Mouse (Mus musculus) cortical plate, adult 2 months (tissue): ENCODE results near the gene Tnfaip8l3. TPM values are rescaled to one million over a fixed set of nuclear protein-coding genes. Genes with fewer than 3 reads are reported as not detected.
"Not testable (repeated sequence)": the region's sequence is repeated elsewhere in the genome, so short reads cannot be mapped to it uniquely, and the experiment has no call there.

Experiments
- H3K27ac ChIP-seq: fragments of 200-500 bp; 2 replicates; pipeline ENCODE4 v1.5.1; 2012; ENCODE audit warnings: low read length, control low read depth, inconsistent platforms; ENCODE audit not compliant: insufficient read depth
- H3K4me1 ChIP-seq: fragments of 200-500 bp; 2 replicates; pipeline ENCODE4 v1.6.1; 2011; ENCODE audit warnings: low read length; ENCODE audit not compliant: control insufficient read depth, insufficient read depth
- H3K4me3 ChIP-seq: fragments of 200-500 bp; 2 replicates; pipeline ENCODE4 v1.5.1; 2011; ENCODE audit warnings: mild to moderate bottlenecking, low read length, control low read depth; ENCODE audit not compliant: insufficient read depth
- CTCF ChIP-seq: fragments of 200-500 bp; IDR thresholded peaks from 2 replicates; pipeline ENCODE4 v1.5.1; 2011; ENCODE audit warnings: mild to moderate bottlenecking, control low read depth, low read length; ENCODE audit not compliant: insufficient read depth; ENCODE audit errors: extremely low read depth
- POLR2A ChIP-seq: fragments of 200-500 bp; IDR thresholded peaks from 2 replicates; pipeline ENCODE4 v1.6.1; 2011; ENCODE audit warnings: mild to moderate bottlenecking, low read length, control low read depth; ENCODE audit not compliant: insufficient read depth; ENCODE audit errors: extremely low read depth
- polyA plus RNA-seq: library from polyadenylated mRNA; depleted of rRNA; stranded (reverse); fragments of >200 nt; gene quantifications from 2 replicates; pipeline ENCODE4 v1.2.3, GENCODE M21; 2012; rRNA removed

Gene Tnfaip8l3
- polyA plus RNA-seq, 1 experiment: 3.6 TPM

DNA sequence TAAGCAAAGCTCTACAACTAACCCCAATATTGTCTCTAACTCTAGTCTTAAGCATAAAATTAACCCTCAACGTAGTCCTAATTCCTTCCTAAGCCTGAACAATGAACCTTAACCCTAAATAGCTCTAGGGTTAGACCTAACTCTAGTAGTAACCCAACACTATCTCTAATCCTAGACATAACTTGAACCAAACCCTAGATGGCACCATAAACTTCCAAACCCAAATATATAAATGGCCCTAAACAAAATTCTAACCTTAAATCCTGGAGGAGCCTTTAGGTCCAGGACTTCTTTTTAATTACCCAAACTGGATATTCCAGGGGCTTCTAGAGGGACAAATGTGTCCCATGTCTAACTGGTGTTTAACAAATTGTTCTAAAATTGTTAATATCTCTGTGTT is 73.7 kb downstream of the Tnfaip8l3 start:
- TF ChIP-seq POLR2A (no peak), CTCF (no peak)
- no peaks in the 10 kb centered on the region for H3K4me1 ChIP-seq
- H3K4me3 ChIP-seq: no peak overlapping the region
- no peak overlapping the region for H3K27ac ChIP-seq

DNA sequence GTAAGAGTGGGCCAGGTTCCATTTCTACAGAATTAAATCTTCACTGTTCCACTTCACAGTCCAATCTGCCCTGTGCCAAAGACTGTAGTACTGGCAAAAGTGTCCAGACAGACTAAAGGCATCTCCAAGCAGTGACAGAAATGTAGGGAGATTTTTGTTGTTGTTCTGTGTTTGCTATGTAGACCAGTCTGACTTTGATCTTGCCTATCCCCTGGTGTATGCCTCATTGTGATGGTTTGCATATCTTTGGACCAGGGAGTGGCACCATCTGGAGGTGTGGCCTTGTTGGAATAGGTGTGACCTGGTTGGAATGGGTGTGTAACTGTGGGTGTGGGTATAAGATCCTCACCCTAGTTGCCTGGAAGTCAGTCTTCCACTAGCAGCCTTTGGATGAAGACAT is 75.6 kb downstream of the Tnfaip8l3 start:
- not testable (repeated sequence) for H3K4me3 ChIP-seq, H3K4me1 ChIP-seq, H3K27ac ChIP-seq

DNA sequence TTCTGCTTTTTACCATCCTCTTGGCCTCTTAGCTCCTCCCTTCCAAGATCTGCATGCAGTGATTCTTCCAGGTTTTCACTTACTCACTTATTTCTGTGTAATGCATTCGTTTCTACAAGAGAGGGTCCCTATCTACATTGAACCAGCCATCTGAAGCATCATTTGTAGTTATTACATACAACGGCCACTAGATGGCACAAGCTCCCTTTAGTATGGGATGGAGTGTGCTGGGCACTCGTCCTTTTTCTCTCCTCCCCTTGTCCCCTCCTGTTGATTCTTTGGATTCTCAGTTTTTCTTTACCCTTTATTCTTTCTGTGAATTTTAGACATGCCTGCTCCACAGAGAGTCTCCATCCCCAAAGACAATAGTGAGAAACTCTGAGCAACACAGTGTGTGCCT is 77.3 kb downstream of the Tnfaip8l3 start:
- Histone ChIP-seq H3K27ac (no peak overlapping the region), H3K4me3 (no peak overlapping the region)
- TF ChIP-seq POLR2A: no peak
- peak; percentile 90 for TF ChIP-seq CTCF

DNA sequence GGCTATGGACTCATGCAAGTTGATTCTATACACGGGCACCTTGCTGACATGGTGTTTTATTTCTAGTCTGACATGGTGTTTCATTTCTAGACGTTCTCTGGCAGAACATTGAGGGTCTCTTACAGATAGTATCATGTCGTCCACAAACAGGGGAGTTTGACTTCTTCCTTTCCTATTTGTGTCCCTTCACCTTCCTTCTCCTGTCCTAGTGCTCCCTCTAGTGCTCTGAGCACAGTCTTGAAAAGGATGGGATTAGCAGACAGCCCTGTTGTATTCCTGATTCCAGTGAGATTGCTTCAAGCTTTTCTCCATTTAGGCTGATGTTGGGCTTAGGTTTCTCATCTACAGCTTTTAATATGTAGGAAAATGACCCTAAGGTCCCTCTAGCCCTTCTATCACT is 81.2 kb downstream of the Tnfaip8l3 start:
- no peak overlapping the region for H3K27ac ChIP-seq
- no peak for TF ChIP-seq POLR2A
- TF ChIP-seq CTCF: peak; percentile 90
- no peak overlapping the region for H3K4me3 ChIP-seq
- no peaks in the 10 kb centered on the region for H3K4me1 ChIP-seq

More for the DNA sequence above, 77.3 kb downstream of the Tnfaip8l3 start:
- H3K4me1 ChIP-seq: no peaks in the 10 kb centered on the region

DNA sequence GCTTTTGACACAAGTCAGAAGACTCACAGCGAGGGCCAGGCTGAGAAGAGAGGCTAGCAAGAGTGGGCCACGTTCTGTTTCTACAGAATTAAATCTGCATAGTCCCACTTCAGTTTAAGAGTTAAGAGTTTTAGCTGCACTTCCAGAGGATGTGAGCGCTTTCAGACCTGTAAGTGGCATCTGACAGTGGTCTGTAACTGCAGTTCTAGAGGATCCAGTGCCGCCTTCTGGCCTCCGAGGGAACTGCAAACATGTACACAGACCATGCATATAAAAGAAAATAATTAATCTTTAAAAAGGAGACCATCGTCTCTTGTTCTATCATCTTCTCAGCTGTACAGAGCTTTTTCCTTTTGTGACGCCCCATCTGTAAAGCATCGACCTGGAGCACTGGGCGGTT is 83.3 kb downstream of the Tnfaip8l3 start:
- H3K27ac ChIP-seq: no peak overlapping the region
- peak; percentile 57 for TF ChIP-seq CTCF
- no peak for TF ChIP-seq POLR2A
- no peaks in the 10 kb centered on the region for H3K4me1 ChIP-seq
- no peak overlapping the region for H3K4me3 ChIP-seq

DNA sequence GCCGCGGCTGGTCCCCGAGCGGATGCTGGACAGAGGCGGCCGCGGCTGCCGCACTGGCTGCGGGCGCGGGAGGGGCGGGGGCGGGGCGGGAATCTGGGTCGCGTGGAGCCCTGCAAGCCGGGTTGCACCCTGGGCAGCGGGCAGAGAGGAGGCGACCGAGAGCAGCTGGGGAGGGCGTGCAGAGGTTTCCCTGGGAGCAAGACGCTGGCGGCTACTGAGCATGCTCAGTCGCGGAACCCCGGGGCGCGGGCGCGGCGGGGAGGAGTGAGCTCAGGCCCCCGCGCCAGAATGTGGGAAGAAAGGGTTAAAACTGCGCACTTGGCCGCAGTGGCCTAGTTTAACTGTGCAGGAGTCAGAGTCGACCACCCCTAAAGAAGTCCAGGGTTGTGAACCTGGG is 93.1 kb downstream of the Tnfaip8l3 start, which contains the start of gene Elmod1:
TSS of gene Elmod1 (minus strand) at position 180 of the 397 bp plus-strand sequence.
- TF ChIP-seq CTCF: no peak
- TF ChIP-seq POLR2A: peak; percentile 63; the same call in 1 of the 2 replicates
- Histone ChIP-seq H3K27ac (peak within 1 kb of the TSS; percentile 91), H3K4me1 (0 out of 2 replicates have a peak, but pooled peaks cover 2% of the 10 kb centered on the region), H3K4me3 (peak within 1 kb of the TSS; percentile 92)

DNA sequence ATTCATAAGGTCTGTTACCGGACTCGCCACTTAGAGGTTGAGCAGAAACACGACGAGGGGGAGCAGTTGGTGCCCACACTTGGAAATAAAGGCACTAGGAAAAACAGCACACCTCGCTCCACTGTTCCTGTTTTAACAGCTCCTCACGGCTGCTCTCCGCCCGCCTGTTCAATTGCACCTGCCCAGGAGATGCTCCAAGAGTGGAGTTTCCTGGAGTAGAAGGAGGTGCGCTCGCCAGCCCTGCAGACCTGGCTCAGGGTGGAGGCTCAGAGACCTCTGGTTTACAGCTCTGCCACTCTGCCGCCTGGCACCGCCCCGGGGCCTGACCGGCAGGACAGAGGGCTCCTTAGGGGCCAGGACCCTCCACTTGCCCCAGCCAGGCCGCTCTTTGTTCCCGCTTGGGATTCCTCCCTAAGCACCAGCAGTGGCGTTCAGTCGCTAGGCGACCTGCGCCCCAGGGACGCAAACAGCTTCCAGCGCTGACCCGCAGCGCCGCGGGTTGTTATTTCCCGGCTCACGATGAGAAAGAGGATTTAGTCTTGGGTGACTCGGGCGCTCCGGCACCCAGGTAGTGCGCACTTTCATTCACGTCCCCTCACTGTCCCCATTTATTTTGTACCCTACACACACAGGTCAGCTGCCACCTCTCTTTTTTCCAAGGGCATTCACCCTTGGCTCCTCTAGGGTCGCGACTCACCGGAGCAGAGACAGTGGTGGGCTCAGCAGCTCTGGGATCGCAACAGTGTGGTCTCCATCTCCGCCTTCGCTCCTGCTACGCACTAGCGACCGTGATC is 93.7 kb downstream of the Tnfaip8l3 start:
- Histone ChIP-seq H3K4me1 (0 out of 2 replicates have a peak, but pooled peaks cover 2% of the 10 kb centered on the region), H3K27ac (peak overlapping the region; percentile 91), H3K4me3 (peak overlapping the region; percentile 92)
- TF ChIP-seq CTCF: no peak
- no peak for TF ChIP-seq POLR2A

DNA sequence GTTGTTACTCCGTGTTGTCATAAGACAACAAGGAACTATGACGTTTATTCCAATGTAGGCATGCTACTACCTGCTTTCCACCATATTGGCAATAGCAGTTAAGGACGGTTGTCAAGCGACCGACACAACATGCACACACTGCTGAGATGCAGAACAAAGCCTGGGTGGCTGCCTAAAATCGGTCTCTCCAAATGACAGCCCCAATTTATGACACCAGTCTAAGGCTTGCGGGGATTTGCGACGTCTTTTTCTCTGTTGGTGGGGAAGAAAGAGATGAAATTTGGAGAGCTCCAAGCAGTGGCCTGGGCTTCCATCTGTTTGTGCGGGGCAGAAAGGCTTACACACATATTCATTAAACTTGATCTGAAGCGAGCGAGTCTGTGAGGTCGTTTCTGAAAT is 94.3 kb downstream of the Tnfaip8l3 start:
- Histone ChIP-seq H3K4me3 (peak overlapping the region; percentile 92), H3K27ac (peak overlapping the region; percentile 91), H3K4me1 (0 out of 2 replicates have a peak, but pooled peaks cover 2% of the 10 kb centered on the region)
- TF ChIP-seq CTCF (no peak), POLR2A (0 out of 2 replicates have a peak, but pooled peaks have one; percentile 16)

Other genes starting within 250 kb of the Tnfaip8l3 start
- 0.38 and 0.50 TPM in 2 replicates for gene Sln, start 218.2 kb downstream of the Tnfaip8l3 start, polyA plus RNA-seq
- 163 and 167 TPM in 2 replicates for gene Elmod1, start 93.1 kb downstream of the Tnfaip8l3 start, polyA plus RNA-seq
- not detected in 2 replicates for gene Cyp19a1, start 199.7 kb upstream of the Tnfaip8l3 start, polyA plus RNA-seq
- gene Gldn, start 218.1 kb upstream of the Tnfaip8l3 start, polyA plus RNA-seq: 0.48 and 0.78 TPM in 2 replicates